Mouse (Mus musculus) lung, postnatal 4 days (tissue): ENCODE measurements around the gene Hyal1.

Experiments used
- DNase-seq, 2 experiments: peaks; one replicate each; pipeline ENCODE4 v3.0.0; 2021

Gene Hyal1

DNA sequence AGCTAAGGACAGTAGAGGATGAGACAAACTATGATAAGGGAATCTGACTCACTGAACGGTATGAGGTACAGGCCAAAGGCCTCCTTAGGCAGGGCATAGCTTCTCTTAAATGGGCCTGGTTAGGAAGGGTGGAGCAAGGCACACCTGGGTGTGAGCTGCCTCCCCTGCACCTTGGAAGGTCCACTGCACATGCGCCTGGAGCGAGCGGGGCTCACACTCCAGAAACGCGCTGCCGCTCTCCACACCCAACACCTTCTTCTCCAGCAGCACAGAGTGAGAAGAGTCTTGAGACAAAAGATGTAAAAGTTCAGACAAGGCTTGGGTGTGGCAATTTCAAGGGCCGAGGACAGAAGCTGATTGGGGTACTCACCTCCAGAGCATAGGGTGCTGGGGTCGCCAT is 22.7 kb downstream of the Hyal1 start:
- DNase-seq: no peak

GRCm38 (mm10) chr9:107599842-107600241 is 23.1 kb downstream of the Hyal1 start:
- DNase-seq: no peak

DNA sequence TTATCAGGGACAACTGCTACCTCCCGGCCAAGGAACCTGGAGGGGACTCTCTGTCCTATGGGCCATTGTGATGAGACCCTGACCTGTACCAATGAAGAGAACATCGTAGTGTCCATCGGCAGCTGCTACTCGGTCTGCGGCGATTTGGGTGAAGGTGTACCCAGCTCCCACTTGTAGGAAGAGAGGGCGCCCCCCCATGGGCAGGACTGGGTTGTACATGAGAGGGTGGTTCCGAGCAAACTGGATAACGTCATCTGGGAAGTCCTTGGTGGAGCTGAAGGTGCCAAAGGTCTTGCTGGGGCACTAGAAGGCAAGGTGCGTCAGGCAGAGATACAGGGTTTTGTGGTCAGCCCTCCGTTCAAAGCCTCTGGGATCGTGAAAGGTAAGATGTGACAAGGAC is 24.0 kb downstream of the Hyal1 start:
- DNase-seq: peak in 1 of 2 experiments; percentile 47

- no peak for DNase-seq
Measured at GRCm38 (mm10) chr9:107601275-107601674, 24.5 kb downstream of the Hyal1 start.

- peak; percentile 90 to 95 for DNase-seq
Measured at GRCm38 (mm10) chr9:107602068-107602648, 25.4 kb downstream of the Hyal1 start.

GRCm38 (mm10) chr9:107603251-107603650 is 26.5 kb downstream of the Hyal1 start:
- no peak for DNase-seq

DNA sequence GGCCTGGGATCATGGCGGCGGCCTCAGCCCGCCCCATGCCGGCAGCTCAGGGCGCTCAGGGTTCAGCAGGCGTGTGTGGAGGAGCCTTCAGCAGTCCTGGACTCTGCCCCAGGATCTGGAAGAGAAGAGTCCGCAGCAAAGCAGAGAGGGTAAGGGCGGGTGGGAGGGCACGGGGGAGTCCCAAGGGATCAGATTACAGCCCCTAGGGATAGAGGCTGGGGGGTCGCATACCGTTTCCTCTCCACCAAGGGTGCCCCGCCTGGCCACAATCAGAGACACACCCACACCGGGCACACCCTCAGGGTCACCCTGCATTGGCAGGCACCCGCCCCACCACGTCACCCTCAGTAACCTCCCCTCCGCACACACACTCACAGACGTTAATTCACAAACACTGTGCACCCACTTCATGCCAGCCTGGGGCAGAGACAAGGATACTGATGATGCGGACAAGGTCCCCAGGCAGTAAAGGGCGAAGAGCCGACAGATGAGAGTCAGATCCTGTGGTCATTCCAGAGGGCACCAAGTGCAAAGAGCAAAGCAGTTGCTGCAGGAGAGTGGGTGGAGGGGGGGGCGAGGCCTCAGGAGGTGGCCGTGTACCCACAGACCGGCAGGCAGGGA is 28.4 kb downstream of the Hyal1 start:
- peak; percentile 74 to 80 for DNase-seq

DNA sequence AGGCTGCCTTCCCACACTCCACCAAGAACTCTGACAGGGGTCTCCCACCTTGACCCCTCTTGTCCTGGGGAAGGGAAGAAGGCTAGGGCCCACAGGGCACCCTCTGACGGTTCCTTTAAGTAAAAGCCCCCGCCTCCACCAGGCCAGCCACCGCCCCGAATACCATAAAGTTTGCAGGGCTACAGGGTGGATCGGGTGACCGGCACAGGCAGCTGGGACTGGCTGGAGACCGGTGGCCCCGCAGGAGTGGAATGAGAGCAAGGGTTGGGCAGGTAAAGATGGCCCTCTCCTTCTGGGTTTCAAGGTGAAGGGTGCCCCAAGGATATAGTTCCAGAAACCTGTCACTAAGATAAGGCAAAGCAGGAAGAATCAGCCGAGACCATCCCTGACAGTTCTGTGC is 29.9 kb downstream of the Hyal1 start:
- DNase-seq: peak; percentile 54 to 67

DNA sequence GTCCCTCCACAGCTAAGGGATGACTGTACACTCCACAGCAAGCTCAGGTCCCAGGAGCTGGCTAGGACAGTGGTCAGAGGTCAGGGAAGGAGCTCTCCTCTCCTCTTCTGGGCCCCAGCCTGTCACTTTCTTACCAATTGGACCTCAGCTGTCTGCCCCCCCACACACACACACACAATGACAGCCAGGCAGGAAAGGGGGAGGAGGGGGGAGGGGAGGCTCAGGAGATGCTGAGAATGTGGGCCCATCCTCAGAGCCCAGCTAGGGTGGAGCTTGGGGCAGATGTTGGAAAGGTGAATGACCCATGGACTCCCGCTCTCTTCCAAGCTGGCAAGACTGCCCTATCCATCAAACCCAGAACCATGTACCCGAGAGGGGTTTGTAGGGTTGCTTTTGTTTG is 30.3 kb downstream of the Hyal1 start:
- no peak for DNase-seq

DNA sequence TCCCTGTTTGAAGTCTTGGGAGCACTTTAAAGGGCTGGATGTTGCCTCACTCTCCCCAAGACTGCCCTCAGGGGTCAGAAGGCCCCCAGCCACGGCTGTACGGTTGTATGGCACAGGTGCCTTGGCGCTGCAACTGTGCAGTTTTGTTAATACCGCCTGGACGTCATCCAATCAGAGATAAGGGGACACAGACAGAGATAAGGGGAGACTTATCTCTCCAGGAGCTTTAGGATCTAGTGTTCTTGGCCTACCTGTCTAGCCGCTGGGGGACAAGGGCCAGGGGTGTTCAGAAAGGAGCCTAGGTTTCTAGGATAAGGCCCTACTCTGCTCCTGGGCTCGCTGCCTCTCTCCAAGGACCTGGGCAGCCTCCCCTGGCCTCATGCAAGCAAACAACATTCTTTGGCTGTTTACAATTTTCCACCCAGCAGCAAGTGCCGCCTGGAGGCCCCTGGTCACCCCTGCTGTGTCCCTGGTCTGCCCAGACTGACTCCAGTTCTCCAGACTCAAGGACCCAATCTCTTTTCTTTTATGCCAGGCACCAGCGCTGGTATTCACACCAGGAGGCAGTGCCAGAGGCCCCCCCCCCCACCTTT is 31.0 kb downstream of the Hyal1 start:
- peak; percentile 52 to 77 for DNase-seq

DNA sequence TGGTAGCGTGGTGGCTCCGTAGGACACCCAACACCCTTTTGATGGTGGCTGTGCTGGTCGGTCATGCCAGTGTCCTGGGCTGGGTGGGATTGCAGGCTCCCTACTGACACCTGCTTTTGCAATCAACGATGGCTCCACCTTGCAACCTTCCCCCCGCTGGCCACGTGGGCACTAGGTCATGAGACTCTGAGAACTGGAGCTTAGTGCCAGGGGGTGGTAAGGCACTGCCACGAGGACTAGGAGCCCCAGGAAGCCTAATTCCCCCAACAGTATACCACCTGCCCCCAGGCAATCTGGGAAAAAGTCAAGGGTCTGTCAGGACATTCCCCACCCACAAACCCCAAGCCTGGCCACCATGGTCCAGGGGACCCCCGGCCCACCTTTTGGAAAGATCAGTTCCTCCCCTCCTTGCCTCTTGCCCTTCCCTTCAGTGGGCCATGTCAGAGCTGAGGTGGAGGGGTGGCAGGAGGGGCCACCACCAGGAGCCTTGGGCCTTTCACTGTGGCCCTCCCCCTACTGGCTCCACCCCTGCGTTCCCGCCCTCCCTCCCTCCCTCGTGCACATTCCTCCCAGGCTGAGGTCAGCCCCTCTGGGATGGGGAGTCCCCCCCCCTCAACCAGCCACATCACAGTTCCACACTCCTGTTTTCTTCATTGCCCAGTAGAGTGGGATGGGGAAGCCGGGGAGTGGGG is 32.2 kb downstream of the Hyal1 start, which contains the start of gene Sema3b:
Gene Sema3b, minus strand, starts transcription at position 489 of the 692 bp plus-strand sequence.
- DNase-seq: peak; percentile 49 to 73

GRCm38 (mm10) chr9:107609433-107609830 is 32.7 kb downstream of the Hyal1 start:
- DNase-seq: no peak

DNA sequence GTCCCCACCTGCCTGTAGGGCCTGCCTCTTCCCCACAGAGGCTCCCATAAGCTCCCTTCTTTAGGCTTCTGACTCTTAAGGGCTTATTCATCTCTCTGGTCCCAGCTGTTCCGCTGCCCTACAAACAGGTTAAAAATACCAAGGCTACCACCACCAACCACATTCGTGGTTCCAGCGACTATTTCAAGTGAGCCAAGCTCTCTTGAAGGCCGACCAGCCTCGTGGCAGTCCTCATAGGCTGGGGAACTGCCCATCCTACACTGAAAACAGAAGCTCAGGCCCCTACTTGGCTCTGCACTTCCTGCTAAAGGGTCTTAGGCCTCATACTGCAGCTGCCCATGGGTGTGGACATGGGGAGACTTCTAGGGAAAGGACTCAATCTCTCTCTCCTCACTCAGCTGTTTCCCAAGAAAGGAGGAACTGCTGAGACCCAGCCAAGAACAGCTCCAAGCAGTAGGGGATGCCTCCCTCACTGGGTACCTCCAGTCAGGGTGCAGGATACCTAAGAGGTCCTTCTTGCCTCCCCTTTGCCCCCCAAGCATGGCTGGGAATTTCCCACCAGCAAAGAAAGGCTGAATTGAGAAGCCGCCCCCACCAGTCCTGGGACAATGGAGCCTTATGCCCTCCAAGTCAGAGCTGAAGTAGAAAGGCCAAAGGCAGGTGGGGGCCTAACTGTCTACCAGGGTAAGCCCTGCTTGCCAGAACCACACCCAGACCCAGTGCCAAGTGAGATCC is 34.9 kb downstream of the Hyal1 start:
- peak in 1 of 2 experiments; percentile 30 for DNase-seq

- peak; percentile 99 to 100 for DNase-seq
Measured at GRCm38 (mm10) chr9:107612191-107612944, 35.6 kb downstream of the Hyal1 start.

DNA sequence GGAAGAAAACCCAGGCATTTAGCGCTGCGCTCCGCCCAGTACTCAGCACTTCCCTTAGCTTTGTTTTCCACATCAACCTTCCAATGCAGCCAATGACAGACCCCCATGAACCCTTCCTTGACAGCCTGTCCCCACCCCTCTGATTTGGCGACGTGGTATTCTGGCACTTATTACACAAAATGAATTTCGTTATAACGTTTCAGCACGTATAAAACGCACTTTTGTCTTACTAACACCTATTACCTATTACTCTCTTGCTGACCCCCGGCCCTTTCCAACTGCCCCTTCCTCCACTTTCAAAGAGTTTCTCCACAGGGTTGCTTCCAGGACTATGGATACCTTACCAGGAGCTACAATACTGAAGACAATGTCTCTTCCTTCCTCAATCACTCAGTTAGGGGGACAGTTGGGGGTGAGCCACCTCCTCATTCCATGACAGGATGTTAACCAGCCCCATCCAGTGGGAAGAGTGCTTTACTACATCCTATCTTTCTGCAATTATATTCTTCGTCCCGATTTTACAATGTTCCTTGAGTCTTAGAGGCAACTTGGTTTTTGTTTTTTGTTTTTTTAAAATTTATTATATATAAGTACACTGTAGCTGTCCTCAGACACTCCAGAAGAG is 36.3 kb downstream of the Hyal1 start:
- DNase-seq: no peak

- no peak for DNase-seq
Measured at GRCm38 (mm10) chr9:107615035-107615434, 38.3 kb downstream of the Hyal1 start.

- no peak for DNase-seq
Measured at GRCm38 (mm10) chr9:107617461-107617860, 40.7 kb downstream of the Hyal1 start.

DNA sequence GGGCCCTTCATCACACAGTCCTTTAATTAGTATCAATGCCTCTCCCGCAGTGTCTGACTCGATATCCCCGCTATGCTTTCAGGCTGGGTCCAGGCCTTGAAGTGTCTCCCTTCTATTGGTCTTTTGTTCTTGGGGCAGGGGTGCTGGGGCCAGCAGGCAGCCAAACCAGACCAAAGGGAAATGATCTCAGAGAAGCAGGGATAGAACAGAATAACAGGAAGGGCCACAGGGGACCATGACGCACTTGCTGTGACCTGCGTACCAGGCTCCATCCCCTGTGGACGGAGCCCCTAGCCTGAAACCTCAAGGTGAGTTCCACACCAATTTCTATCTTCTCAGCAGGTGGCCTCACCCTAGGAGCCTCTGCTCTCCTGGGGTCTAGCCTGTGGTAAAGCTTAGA is 41.4 kb downstream of the Hyal1 start:
- peak; percentile 39 to 60 for DNase-seq

- DNase-seq: peak; percentile 66 to 83
Measured at GRCm38 (mm10) chr9:107618778-107619545, 42.2 kb downstream of the Hyal1 start.

DNA sequence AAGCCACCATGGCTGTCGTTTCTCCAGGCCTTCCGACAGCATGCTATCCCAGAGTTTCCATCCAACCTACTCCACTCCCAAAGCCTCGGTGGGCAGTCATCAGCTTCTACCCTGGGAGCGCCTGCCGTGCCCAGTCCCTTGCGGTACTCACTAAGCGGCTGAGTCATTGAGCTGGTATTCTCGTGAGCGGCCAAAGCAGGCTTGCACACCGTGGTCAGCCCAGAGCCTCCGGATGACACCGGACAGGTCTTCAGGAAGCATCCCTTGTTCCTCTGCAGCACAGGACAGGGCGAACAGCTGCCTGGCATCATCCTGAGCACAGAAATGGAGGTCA is 42.8 kb downstream of the Hyal1 start:
- no peak for DNase-seq

DNA sequence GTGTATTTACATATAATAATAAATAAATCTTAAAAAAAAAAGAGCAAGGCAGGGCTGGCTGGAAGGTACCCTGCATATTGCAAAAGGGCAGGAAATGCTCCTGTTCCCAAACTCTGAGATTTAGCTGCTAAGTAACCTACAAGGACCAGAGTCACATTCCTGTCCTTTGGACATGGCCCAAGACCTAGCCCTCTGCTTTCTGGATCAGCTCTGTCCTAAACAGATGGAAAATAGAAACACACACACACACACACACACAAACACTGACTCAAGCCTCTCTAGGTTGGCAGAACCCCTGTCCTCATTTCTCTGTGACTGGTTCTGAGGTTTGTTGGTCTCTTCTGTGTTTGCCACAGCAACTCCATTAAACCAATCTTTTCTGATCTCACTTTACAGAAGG is 44.2 kb downstream of the Hyal1 start:
- no peak for DNase-seq
